Mouse (Mus musculus) layer of hippocampus, adult 18-20 months (tissue): ENCODE data around the gene Lyzl4. TPM values are rescaled to one million over a fixed set of nuclear protein-coding genes. Genes with fewer than 3 reads are reported as not detected.
A peak's percentile ranks its signal among the peaks of the same experiment; 100 is the strongest.

Experiments used
- DNase-seq, 2 experiments: peaks; one replicate each; pipeline ENCODE4 v3.0.0; 2022; ENCODE audit warnings: low spot score in 2 of 2
- long read RNA-seq: library from polyadenylated mRNA; stranded (forward); transcript quantifications from one replicate; pipeline ENCODE4 v2.0.0, GENCODE M21; 2021
- total RNA-seq, 2 experiments: library from RNA; stranded (reverse); gene quantifications; 2 replicates each; pipeline ENCODE4 v1.2.3; 2021

Gene Lyzl4
- total RNA-seq = 1 to 10 TPM in 1 of 2 experiments, under 1 TPM in 1; 0.86 to 1.0 TPM
- long read RNA-seq, partial matches to known transcripts = 0 of 1 reads
- long read RNA-seq, other reads (novel, unspliced or antisense) = 1 of 1 reads

- DNase-seq = peak; percentile 65 to 80
Measured at GRCm38 (mm10) chr9:121642001-121642400, at the start of gene Lyzl4. Lyzl4 (minus strand) TSS chr9:121642096.

GRCm38 (mm10) chr9:121690734-121691133 is 48.8 kb upstream of the Lyzl4 start:
- DNase-seq = no peak

GRCm38 (mm10) chr9:121690200-121690651 is 48.3 kb upstream of the Lyzl4 start:
- peak; percentile 76 to 91 for DNase-seq

- no peak for DNase-seq
Measured at GRCm38 (mm10) chr9:121684702-121685101, 42.8 kb upstream of the Lyzl4 start.

- no peak for DNase-seq
Measured at GRCm38 (mm10) chr9:121682037-121682680, 40.3 kb upstream of the Lyzl4 start.

- DNase-seq = no peak
Measured at GRCm38 (mm10) chr9:121681191-121681590, 39.3 kb upstream of the Lyzl4 start.

GRCm38 (mm10) chr9:121679549-121679948 is 37.7 kb upstream of the Lyzl4 start:
- no peak for DNase-seq

GRCm38 (mm10) chr9:121677476-121677875 is 35.6 kb upstream of the Lyzl4 start:
- no peak for DNase-seq

- no peak for DNase-seq
Measured at GRCm38 (mm10) chr9:121677069-121677468, 35.2 kb upstream of the Lyzl4 start.

- no peak for DNase-seq
Measured at GRCm38 (mm10) chr9:121675556-121675955, 33.7 kb upstream of the Lyzl4 start.

- DNase-seq = no peak
Measured at GRCm38 (mm10) chr9:121675011-121675410, 33.1 kb upstream of the Lyzl4 start.

GRCm38 (mm10) chr9:121673716-121674115 is 31.8 kb upstream of the Lyzl4 start:
- no peak for DNase-seq

- DNase-seq = no peak
Measured at GRCm38 (mm10) chr9:121672311-121672710, 30.4 kb upstream of the Lyzl4 start.

- DNase-seq = peak in 1 of 2 experiments; percentile 44
Measured at GRCm38 (mm10) chr9:121671300-121671699, 29.4 kb upstream of the Lyzl4 start.

- DNase-seq = no peak
Measured at GRCm38 (mm10) chr9:121669348-121669791, 27.5 kb upstream of the Lyzl4 start.

GRCm38 (mm10) chr9:121667822-121668221 is 25.9 kb upstream of the Lyzl4 start:
- no peak for DNase-seq

- DNase-seq = peak in 1 of 2 experiments; percentile 33
Measured at GRCm38 (mm10) chr9:121666957-121667630, 25.2 kb upstream of the Lyzl4 start.

GRCm38 (mm10) chr9:121664104-121664503 is 22.2 kb upstream of the Lyzl4 start:
- no peak for DNase-seq

- DNase-seq = no peak
Measured at GRCm38 (mm10) chr9:121663467-121663866, 21.6 kb upstream of the Lyzl4 start.

- no peak for DNase-seq
Measured at GRCm38 (mm10) chr9:121659791-121660190, 17.9 kb upstream of the Lyzl4 start.

- no peak for DNase-seq
Measured at GRCm38 (mm10) chr9:121658248-121658647, 16.4 kb upstream of the Lyzl4 start.

GRCm38 (mm10) chr9:121657143-121657542 is 15.2 kb upstream of the Lyzl4 start:
- DNase-seq = no peak
